Mouse (Mus musculus): ENCODE data around the gene Glod5. TPM values are rescaled to one million over a fixed set of nuclear protein-coding genes. Genes with fewer than 3 reads are reported as not detected.

The Glod5 gene
- not detected in 2 replicates for polyA plus RNA-seq (2012; rRNA removed)

GRCm38 (mm10) chrX:8018286-8018685, at the start of gene Glod5:
Gene Glod5 (minus strand): TSS chrX:8018492.

GRCm38 (mm10) chrX:7977892-7978291, 40.4 kb downstream of the Glod5 start, which contains the start of gene Gata1:
Gene Gata1 (minus strand): TSS chrX:7978071.

Other genes with a start within 250 kb of the Glod5 start
- 34.1 and 34.5 TPM in 2 replicates for gene Gripap1, start 228.7 kb downstream of the Glod5 start, polyA plus RNA-seq (2012; rRNA removed)
- gene Kcnd1, start 196.2 kb downstream of the Glod5 start, polyA plus RNA-seq (2012; rRNA removed), result 2.3 and 3.0 TPM in 2 replicates
- 27.6 and 29.9 TPM in 2 replicates for gene Otud5, start 177.1 kb downstream of the Glod5 start, polyA plus RNA-seq (2012; rRNA removed)
- gene Pim2, start 140.2 kb downstream of the Glod5 start, polyA plus RNA-seq (2012; rRNA removed), result 16.5 and 18.2 TPM in 2 replicates
- 129 and 132 TPM in 2 replicates for gene Slc35a2, start 134.5 kb downstream of the Glod5 start, polyA plus RNA-seq (2012; rRNA removed)
- gene Pqbp1, start 119.2 kb downstream of the Glod5 start, polyA plus RNA-seq (2012; rRNA removed), result 53.7 and 69.5 TPM in 2 replicates
- 41.8 and 57.6 TPM in 2 replicates for gene Timm17b, start 119.1 kb downstream of the Glod5 start, polyA plus RNA-seq (2012; rRNA removed)
- not detected in 2 replicates for gene Gm10491, start 110.7 kb downstream of the Glod5 start, polyA plus RNA-seq (2012; rRNA removed)
- not detected in 2 replicates for gene Gm10490, start 109.0 kb downstream of the Glod5 start, polyA plus RNA-seq (2012; rRNA removed)
- 1.9 and 2.3 TPM in 2 replicates for gene Pcsk1n, start 98.7 kb downstream of the Glod5 start, polyA plus RNA-seq (2012; rRNA removed)
- not detected in 2 replicates for gene Eras, start 89.9 kb downstream of the Glod5 start, polyA plus RNA-seq (2012; rRNA removed)
- gene Hdac6, start 70.6 kb downstream of the Glod5 start, polyA plus RNA-seq (2012; rRNA removed), result 51.2 and 62.0 TPM in 2 replicates
- 8.0 and 9.2 TPM in 2 replicates for gene Gata1, start 40.4 kb downstream of the Glod5 start, polyA plus RNA-seq (2012; rRNA removed)
- 19.6 and 26.9 TPM in 2 replicates for gene Suv39h1, start 56.3 kb upstream of the Glod5 start, polyA plus RNA-seq (2012; rRNA removed)
- 3.2 TPM in 2 replicates for gene Was, start 72.0 kb upstream of the Glod5 start, polyA plus RNA-seq (2012; rRNA removed)
- 259 and 304 TPM in 2 replicates for gene Wdr13, start 114.4 kb upstream of the Glod5 start, polyA plus RNA-seq (2012; rRNA removed)
- gene Rbm3, start 127.4 kb upstream of the Glod5 start, polyA plus RNA-seq (2012; rRNA removed), result 79.2 and 93.2 TPM in 2 replicates
- 17.5 and 20.1 TPM in 2 replicates for gene Tbc1d25, start 157.7 kb upstream of the Glod5 start, polyA plus RNA-seq (2012; rRNA removed)
- 75.7 and 80.8 TPM in 2 replicates for gene Ebp, start 175.0 kb upstream of the Glod5 start, polyA plus RNA-seq (2012; rRNA removed)
- 101 and 110 TPM in 2 replicates for gene Porcn, start 188.0 kb upstream of the Glod5 start, polyA plus RNA-seq (2012; rRNA removed)
- gene Ftsj1, start 233.9 kb upstream of the Glod5 start, polyA plus RNA-seq (2012; rRNA removed), result 42.4 and 58.3 TPM in 2 replicates

Data from ovary, adult 2 months (tissue).